Mouse (Mus musculus): ENCODE data around the gene Nacc1.
"Not testable (repeated sequence)": the region's sequence is repeated elsewhere in the genome, so short reads cannot be mapped to it uniquely, and the experiment has no call there.

Nacc1 gene

GRCm38 (mm10) chr8:84638555-84639161, 49.0 kb downstream of the Nacc1 start:
- DNase-seq = peak; percentile 66 to 71

GRCm38 (mm10) chr8:84637946-84638554, 49.6 kb downstream of the Nacc1 start:
- peak; percentile 22 to 44 for DNase-seq

GRCm38 (mm10) chr8:84636051-84636691, 51.5 kb downstream of the Nacc1 start:
- peak; percentile 56 to 80 for DNase-seq

- DNase-seq = no peak
These were observed 52.1 kb downstream of the Nacc1 start for GRCm38 (mm10) chr8:84635397-84636050.

GRCm38 (mm10) chr8:84634849-84635304, 52.8 kb downstream of the Nacc1 start:
- DNase-seq = peak; percentile 36 to 55

GRCm38 (mm10) chr8:84633841-84634584, 53.6 kb downstream of the Nacc1 start:
- no peak for DNase-seq

GRCm38 (mm10) chr8:84631813-84632212, 55.8 kb downstream of the Nacc1 start:
- no peak for DNase-seq

- DNase-seq = no peak
These were observed 57.5 kb downstream of the Nacc1 start for GRCm38 (mm10) chr8:84630145-84630544.

GRCm38 (mm10) chr8:84629586-84629985, 58.1 kb downstream of the Nacc1 start:
- no peak for DNase-seq

- not testable (repeated sequence) for DNase-seq
These were observed 64.2 kb downstream of the Nacc1 start for GRCm38 (mm10) chr8:84623425-84623824.

- DNase-seq = no peak
These were observed 66.5 kb downstream of the Nacc1 start for GRCm38 (mm10) chr8:84621102-84621625.
